Mouse (Mus musculus): ENCODE measurements around the gene 4931414P19Rik.

GRCm38 (mm10) chr14:54646455-54646854, 40.7 kb upstream of the 4931414P19Rik start:
- TF ChIP-seq EP300 (IDR thresholded peaks at IDR 0.05; ENCODE audit: low read depth) (no peak), CTCF (IDR thresholded peaks at IDR 0.05; ENCODE audit: low read depth) (no peak)
